In the genomic region with DNA sequence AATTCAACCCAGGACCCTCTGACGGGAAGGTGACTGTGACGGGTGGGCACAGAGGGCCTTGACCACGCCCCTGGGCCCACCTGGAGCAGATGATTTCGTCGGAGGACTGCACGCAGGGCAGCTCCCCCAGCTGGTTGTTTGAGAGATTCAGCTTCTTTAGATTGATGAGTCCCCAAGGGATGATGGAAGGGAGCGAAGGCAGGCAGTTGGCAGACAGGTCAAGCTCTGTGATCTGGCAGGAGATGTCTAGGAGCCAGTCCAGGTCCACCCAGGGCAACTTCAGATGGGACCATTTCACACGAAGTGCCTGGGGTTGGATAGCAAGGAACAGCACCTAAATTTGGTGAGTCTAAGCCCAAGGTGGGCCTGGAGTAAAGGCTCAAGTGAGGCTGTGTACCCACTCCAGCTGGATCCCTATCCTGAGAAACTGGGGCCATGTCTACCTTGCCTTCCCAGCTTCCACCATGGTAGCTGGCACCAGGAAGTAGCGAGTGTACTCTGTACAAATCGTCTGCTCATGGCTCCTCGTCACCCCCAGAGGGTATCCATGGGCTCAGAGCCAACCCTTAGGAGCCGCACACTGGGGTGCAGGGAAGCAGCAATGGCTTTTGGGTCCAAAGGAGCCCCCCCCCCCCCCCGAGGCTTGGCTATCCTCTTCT, we compare ENCODE assay signal across 16 mouse cellular contexts. TPM values are rescaled to one million over a fixed set of nuclear protein-coding genes. Genes with fewer than 3 reads are reported as not detected.
DNase-seq lines count a peak whose midpoint lies in the region; ATAC-seq lines count a peak whose summit lies in the region.
"Had no signal": no experiment of that assay in that cellular context is flagged by ENCODE, and none has a peak within 500 bp of the region (broad histone marks: within the 10 kb centered on the region; RNA-seq: fewer than 3 reads in every experiment).

No protein-coding gene starts in this region.

- 72% methylated on average over 13 of the region's 13 CpGs for WGBS in heart, embryonic 13.5 days
- WGBS in liver, embryonic 11.5 days = 74% methylated on average over 13 of the region's 13 CpGs
- WGBS in stomach, embryonic 16.5 days = 75% methylated on average over 13 of the region's 13 CpGs

- H3K27ac ChIP-seq in heart, embryonic 13.5 days (replicated peaks) = peak overlapping the region; percentile 74
- no peak overlapping the region for H3K27ac ChIP-seq in liver, embryonic 11.5 days (ENCODE audit: low read depth, low read length)
- H3K27ac ChIP-seq in stomach, embryonic 16.5 days (ENCODE audit: low read length) = peak overlapping the region; percentile 84
- H3K27ac ChIP-seq: hindbrain, embryonic 14.5 days; limb, embryonic 13.5 days; neural tube, embryonic 13.5 days had no signal

- no peak overlapping the region for H3K4me2 ChIP-seq in heart, embryonic 13.5 days
- H3K4me2 ChIP-seq in liver, embryonic 11.5 days = peak overlapping the region; percentile 27
- H3K4me2 ChIP-seq in stomach, embryonic 16.5 days (ENCODE audit: low read depth, low read length) = no peak overlapping the region
- H3K4me2 ChIP-seq: hindbrain, embryonic 14.5 days; limb, embryonic 13.5 days; neural tube, embryonic 13.5 days had no signal

- H3K36me3 ChIP-seq in heart, embryonic 13.5 days = peaks cover 30% of the 10 kb centered on the region
- peaks cover 82% of the 10 kb centered on the region for H3K36me3 ChIP-seq in megakaryocyte, embryonic 14.5 days (replicated peaks; ENCODE audit: low read length)
- H3K36me3 ChIP-seq in liver, embryonic 11.5 days (ENCODE audit: control insufficient read depth, insufficient read depth, low read length) = no peaks in the 10 kb centered on the region
- no peaks in the 10 kb centered on the region for H3K36me3 ChIP-seq in stomach, embryonic 16.5 days (ENCODE audit: control insufficient read depth, insufficient read depth, low read length)
- H3K36me3 ChIP-seq: neural tube, embryonic 13.5 days had no signal

- no peak overlapping the region for H3K4me3 ChIP-seq in heart, embryonic 13.5 days
- H3K4me3 ChIP-seq in megakaryocyte, embryonic 14.5 days (replicated peaks) = peak overlapping the region; percentile 2
- no peak overlapping the region for H3K4me3 ChIP-seq in liver, embryonic 11.5 days (ENCODE audit: low read depth, low read length)
- no peak overlapping the region for H3K4me3 ChIP-seq in stomach, embryonic 16.5 days (replicated peaks; ENCODE audit: low read length)
- H3K4me3 ChIP-seq: limb, embryonic 13.5 days; neural tube, embryonic 13.5 days had no signal

- no peaks in the 10 kb centered on the region for H3K9me3 ChIP-seq in heart, embryonic 13.5 days
- no peaks in the 10 kb centered on the region for H3K9me3 ChIP-seq in megakaryocyte, embryonic 14.5 days
- H3K9me3 ChIP-seq in liver, embryonic 11.5 days (ENCODE audit: control insufficient read depth, low read length) = no peaks in the 10 kb centered on the region
- H3K9me3 ChIP-seq in stomach, embryonic 16.5 days (replicated peaks; ENCODE audit: control insufficient read depth, low read length) = no peaks in the 10 kb centered on the region
- H3K9me3 ChIP-seq: limb, embryonic 13.5 days; neural tube, embryonic 13.5 days had no signal

- peaks cover 17% of the 10 kb centered on the region for H3K4me1 ChIP-seq in heart, embryonic 13.5 days
- H3K4me1 ChIP-seq in megakaryocyte, embryonic 14.5 days = peaks cover 73% of the 10 kb centered on the region
- peaks cover 15% of the 10 kb centered on the region for H3K4me1 ChIP-seq in liver, embryonic 11.5 days (replicated peaks; ENCODE audit: control insufficient read depth, insufficient read depth, low read length)
- H3K4me1 ChIP-seq in stomach, embryonic 16.5 days (ENCODE audit: control insufficient read depth, insufficient read depth, low read length) = peaks cover 16% of the 10 kb centered on the region
- H3K4me1 ChIP-seq: neural tube, embryonic 13.5 days had no signal

- H3K27me3 ChIP-seq in heart, embryonic 13.5 days (replicated peaks) = peaks cover 24% of the 10 kb centered on the region
- H3K27me3 ChIP-seq in megakaryocyte, embryonic 14.5 days (replicated peaks) = no peaks in the 10 kb centered on the region
- no peaks in the 10 kb centered on the region for H3K27me3 ChIP-seq in liver, embryonic 11.5 days (replicated peaks; ENCODE audit: control insufficient read depth, insufficient read depth, low read length)
- H3K27me3 ChIP-seq in stomach, embryonic 16.5 days (ENCODE audit: control insufficient read depth, insufficient read depth, low read length) = no peaks in the 10 kb centered on the region
- H3K27me3 ChIP-seq: limb, embryonic 13.5 days; neural tube, embryonic 13.5 days had no signal

- no peak overlapping the region; the same call in 1 of the 2 replicates for H3K9ac ChIP-seq in heart, embryonic 13.5 days
- H3K9ac ChIP-seq in liver, embryonic 11.5 days (ENCODE audit: low read depth, low read length) = no peak overlapping the region
- H3K9ac ChIP-seq in stomach, embryonic 16.5 days (ENCODE audit: low read length) = no peak overlapping the region
- H3K9ac ChIP-seq: hindbrain, embryonic 14.5 days; limb, embryonic 13.5 days; neural tube, embryonic 13.5 days had no signal

- no peak for DNase-seq in heart, adult 18-20 months
- no peak for DNase-seq in liver, embryonic 11.5 days (ENCODE audit: low spot score)
- no peak for DNase-seq in cerebellum, postnatal 14 days
- DNase-seq in cerebellum, adult 9-10 months = no peak
- DNase-seq: adrenal gland, adult 8-10 months; embryo, embryonic 11 days; midbrain, embryonic 14.5 days; right cerebral cortex, adult 18-20 months had no signal

- peak; percentile 33; the same call in 1 of the 2 replicates for ATAC-seq in heart, embryonic 13.5 days (ENCODE audit: extremely low read depth, insufficient number of reproducible peaks, low FRiP score, low TSS enrichment)
- ATAC-seq in megakaryocyte, adult 5-6 weeks (ENCODE audit: poor library complexity, severe bottlenecking) = no peak
- ATAC-seq in liver, embryonic 11.5 days (replicated peaks; ENCODE audit: low FRiP score) = no peak
- ATAC-seq in stomach, embryonic 16.5 days (ENCODE audit: insufficient read depth, low FRiP score) = peak; percentile 47

RNA-seq across cellular contexts. Expression of a gene that starts 57.0 kb away (rescaled TPM):
- polyA plus RNA-seq in heart, embryonic 13.5 days (2015; fragmentation: Nextera tagmentation; extraction: Ambion mirVana) = not detected in 2 replicates
- total RNA-seq in heart, adult 18-20 months (2021) = not detected
- not detected in 2 replicates for polyA plus RNA-seq in megakaryocyte, embryonic 14.5 days (2012; ENCODE audit: insufficient read depth, low replicate concordance)
- not detected in 2 replicates for total RNA-seq in megakaryocyte, adult 5-6 weeks (2015)
- not detected in 2 replicates for total RNA-seq in megakaryocyte, adult 5-6 weeks (2017)
- polyA plus RNA-seq in liver, embryonic 11.5 days (2014; fragmentation: Nextera tagmentation; extraction: Ambion mirVana) = not detected in 2 replicates
- polyA plus RNA-seq in stomach, embryonic 16.5 days (2015; fragmentation: Nextera tagmentation; extraction: Ambion mirVana) = not detected in 2 replicates
- total RNA-seq: adrenal gland, adult 8-10 months; layer of hippocampus, postnatal 25 days had no signal
- polyA plus RNA-seq: hindbrain, embryonic 14.5 days; limb, embryonic 13.5 days; midbrain, embryonic 14.5 days; neural tube, embryonic 13.5 days had no signal

Comparison
In these comparisons a context has a peak if more than half of its experiments do, and no peak if none do; other contexts are left out.
1. ATAC-seq: peak in heart, embryonic 13.5 days (single experiment) and stomach, embryonic 16.5 days (single experiment); none in megakaryocyte, adult 5-6 weeks (single experiment) and liver, embryonic 11.5 days (single experiment).